Mouse (Mus musculus) left cerebral cortex, postnatal 36 days (tissue): ENCODE results near the gene Inpp4b. TPM values are rescaled to one million over a fixed set of nuclear protein-coding genes. Genes with fewer than 3 reads are reported as not detected.

Experiments used
- DNase-seq, 2 experiments: peaks; one replicate each; pipeline ENCODE4 v3.0.0; 2021 to 2022; ENCODE audit warnings: low spot score in 2 of 2, mixed read lengths in 1 of 2
- intact Hi-C: fragments of 180-260 bp; cut with DNase I; formaldehyde crosslinking; loops from one replicate; pipeline ENCODE4 v1.15.1; 2025
- total RNA-seq, 2 experiments: library from RNA; stranded (reverse); gene quantifications; 2 replicates each; pipeline ENCODE4 v1.2.3; 2021

Inpp4b gene
- total RNA-seq, 2 experiments from 2014 or later, result 9.9 to 13.1 TPM

GRCm38 (mm10) chr8:81768731-81769445 is 426.5 kb downstream of the Inpp4b start:
- no peak for DNase-seq
- intact Hi-C loops, result no loop called here

- DNase-seq, result no peak
- intact Hi-C loops, result no loop called here
Observed at GRCm38 (mm10) chr8:81770603-81771276, 428.4 kb downstream of the Inpp4b start.

DNA sequence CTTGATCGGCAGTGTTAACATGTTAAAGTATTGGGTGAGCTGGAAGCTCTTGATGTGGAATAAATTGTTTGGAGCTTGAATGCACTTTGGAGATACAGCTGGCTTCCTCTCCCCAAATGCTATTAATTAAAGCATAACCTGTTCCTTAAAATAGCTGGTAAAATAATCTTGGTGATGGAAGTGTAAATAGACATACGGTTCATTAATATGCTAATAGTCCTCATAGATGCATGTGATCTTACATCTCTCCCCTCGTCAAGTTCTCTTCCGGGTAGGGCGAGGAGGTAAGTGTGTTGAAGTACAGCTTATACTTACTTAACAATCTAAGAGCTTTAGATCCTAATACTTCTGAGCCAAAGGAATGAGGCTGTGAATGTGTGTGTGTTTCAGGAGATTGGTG is 430.5 kb downstream of the Inpp4b start:
- intact Hi-C loops, result no loop called here
- no peak for DNase-seq

DNA sequence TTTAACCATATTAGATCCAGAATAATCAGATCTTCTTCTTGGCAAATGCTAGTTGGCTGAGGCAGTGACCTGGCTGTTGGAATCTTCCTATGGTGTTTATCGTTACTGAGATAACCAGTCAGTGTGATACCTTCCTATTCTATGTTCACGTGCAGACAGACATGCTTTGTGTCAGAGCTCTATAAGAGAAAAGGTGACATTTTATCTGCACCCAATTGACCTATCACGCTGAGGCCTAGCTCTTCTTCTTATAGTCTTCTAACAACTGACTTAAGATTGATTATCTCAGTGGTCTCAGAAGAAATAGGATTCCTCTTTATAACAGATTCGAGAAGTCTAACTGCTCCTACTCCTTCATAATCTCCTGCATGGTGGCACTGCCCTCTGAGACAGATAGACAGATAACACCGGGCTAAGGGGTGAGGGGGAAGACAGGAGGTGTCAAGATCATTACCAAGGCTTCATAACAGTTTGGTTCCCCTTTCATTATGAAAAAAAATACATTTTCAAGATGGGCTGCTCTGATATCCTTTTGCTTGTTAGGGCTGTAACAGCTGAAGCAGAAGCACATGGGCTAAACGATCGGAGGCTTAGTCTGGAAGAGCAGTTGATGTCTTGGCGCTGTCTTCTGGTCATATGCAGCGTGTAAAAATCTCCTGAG is 431.1 kb downstream of the Inpp4b start:
- intact Hi-C loops, result no loop called here

GRCm38 (mm10) chr8:81774010-81774409 is 431.7 kb downstream of the Inpp4b start:
- intact Hi-C loops, result no loop called here
- no peak for DNase-seq

More for the DNA sequence above, 431.1 kb downstream of the Inpp4b start:
- DNase-seq, result no peak

- intact Hi-C loops, result no loop called here
Observed at GRCm38 (mm10) chr8:81774454-81774853, 432.1 kb downstream of the Inpp4b start.

GRCm38 (mm10) chr8:81776516-81777237 is 434.3 kb downstream of the Inpp4b start:
- intact Hi-C loops, result no loop called here
- DNase-seq, result no peak

More at GRCm38 (mm10) chr8:81774454-81774853, 432.1 kb downstream of the Inpp4b start:
- no peak for DNase-seq

DNA sequence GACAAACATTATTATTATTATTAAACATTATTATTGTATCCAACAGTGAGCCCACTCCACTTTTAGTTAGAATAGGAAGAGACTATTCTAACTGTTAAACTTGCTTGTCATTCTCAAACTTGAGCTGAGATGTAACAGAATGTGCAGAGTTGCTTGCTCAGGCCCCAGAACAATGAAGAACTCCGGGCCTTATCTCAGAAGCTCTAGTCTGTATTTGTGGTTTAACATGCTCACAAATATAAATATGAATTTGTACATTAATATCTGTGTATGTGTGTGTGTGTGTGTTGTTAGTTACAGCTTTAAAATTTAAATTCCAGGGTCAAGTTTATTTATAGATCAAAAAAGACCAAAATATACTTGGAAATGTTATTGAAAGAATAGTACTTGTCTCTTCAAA is 435.3 kb downstream of the Inpp4b start:
- DNase-seq, result no peak
- intact Hi-C loops, result no loop called here

GRCm38 (mm10) chr8:81779440-81779839 is 437.1 kb downstream of the Inpp4b start:
- DNase-seq, result no peak
- intact Hi-C loops, result no loop called here

- intact Hi-C loops, result no loop called here
- no peak for DNase-seq
Observed at GRCm38 (mm10) chr8:81780166-81780565, 437.8 kb downstream of the Inpp4b start.

- DNase-seq, result no peak
- intact Hi-C loops, result no loop called here
Observed at GRCm38 (mm10) chr8:81780921-81781675, 438.7 kb downstream of the Inpp4b start.

GRCm38 (mm10) chr8:81782781-81783180 is 440.4 kb downstream of the Inpp4b start:
- intact Hi-C loops, result no loop called here
- DNase-seq, result no peak

- intact Hi-C loops, result no loop called here
- no peak for DNase-seq
Observed at GRCm38 (mm10) chr8:81784775-81785174, 442.4 kb downstream of the Inpp4b start.

DNA sequence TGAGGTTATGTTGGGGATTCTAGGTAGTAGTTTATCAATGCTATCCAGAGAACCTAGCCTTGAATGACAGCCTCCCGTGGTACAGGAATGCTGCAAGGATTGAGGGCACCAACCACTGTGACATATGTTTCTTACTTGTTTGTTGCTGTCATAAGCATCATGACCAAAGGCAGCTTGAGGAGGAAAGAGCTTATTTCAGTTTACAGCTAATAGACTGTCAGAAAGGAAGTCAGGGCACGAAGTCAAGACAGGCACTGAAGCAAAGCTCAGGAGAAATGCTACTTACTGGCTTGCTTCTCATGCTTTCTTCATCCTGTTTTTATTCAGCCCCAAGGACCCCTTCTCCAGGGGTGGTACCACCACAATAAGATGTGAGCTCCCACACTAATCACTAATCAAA is 446.1 kb downstream of the Inpp4b start:
- intact Hi-C loops, result no loop called here
- DNase-seq, result no peak

DNA sequence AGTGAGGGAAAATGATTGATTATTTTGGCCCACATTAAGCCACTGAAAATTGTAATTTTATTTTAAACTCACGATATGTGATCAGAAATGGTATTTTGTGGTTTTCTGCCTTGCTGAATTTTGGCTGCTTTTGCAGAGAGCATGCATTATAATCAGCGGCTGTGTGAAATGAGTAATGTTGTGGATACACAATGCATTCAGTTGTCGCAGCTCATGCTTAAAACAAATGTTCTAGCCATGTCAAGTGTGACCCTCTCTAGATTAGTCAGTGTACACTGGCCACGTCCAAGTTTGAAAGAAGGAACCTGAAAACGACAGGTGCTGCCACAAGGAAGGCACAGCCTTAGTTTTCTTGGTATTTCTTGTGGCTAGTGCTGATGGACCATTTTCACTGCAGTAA is 450.3 kb downstream of the Inpp4b start:
- intact Hi-C loops, result no loop called here
- DNase-seq, result no peak

DNA sequence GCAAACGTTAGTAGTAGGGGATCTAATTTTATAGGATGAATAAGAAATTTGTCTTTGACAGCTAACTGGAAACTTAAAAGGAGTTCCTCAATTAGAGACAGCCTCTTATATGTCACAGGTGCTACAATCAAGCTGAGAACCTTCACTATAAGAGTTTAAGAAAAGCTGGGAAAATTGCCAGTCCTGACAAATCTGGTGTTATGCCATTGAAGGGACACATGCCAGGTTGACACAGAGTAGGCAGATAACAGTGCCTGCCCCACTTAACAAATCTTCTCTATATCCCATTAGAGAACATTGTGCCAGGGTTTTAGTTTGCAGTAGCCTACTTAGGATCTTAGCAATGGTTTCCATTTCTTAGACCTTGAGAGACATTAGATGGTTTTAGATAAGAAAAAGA is 456.1 kb downstream of the Inpp4b start:
- intact Hi-C loops, result no loop called here
- no peak for DNase-seq

DNA sequence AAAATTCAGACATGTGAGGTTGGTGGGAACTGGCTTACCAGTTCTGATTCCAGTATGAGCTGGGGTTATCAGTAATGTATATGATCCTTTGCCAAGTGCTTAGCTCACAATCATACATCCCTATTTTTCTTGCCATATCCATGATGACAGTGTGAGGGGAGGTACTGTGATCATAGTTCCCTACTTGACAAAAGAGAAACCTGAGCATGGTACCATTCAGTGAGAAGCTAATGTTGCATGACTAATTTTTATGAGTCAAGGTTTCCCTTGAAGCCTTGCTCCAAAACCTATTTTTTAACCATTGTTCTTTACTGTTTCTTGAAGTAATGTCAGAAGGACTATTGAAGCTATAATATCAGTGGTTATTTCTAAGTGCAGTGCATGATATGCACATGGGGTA is 458.4 kb downstream of the Inpp4b start:
- intact Hi-C loops, result no loop called here

DNA sequence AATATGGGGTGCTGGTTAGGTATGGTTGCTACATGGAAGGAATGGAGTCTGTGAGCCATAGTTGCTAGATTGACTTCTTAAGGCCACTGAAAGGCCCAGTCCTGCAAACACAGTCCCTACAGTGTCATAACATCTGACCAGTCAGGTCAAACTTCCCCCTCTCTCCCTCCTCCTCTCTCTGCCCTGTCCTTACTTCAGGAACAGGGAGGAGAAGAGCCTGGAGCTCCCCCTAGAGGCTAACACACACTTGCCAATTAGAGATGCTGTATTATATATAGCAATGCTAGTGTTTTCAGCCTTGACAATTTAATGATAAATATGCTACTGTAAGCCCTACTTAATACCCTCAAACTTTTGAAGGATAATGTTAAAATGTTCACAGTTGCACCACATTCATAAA is 464.4 kb downstream of the Inpp4b start:
- peak; percentile 19 to 37 for DNase-seq
- intact Hi-C loops, result loop anchor here (2.0 to 5.0 kb wide), 2 partner anchors 329 to 458 kb away; no protein-coding TSS in a partner anchor

More for the DNA sequence above, 458.4 kb downstream of the Inpp4b start:
- no peak for DNase-seq

DNA sequence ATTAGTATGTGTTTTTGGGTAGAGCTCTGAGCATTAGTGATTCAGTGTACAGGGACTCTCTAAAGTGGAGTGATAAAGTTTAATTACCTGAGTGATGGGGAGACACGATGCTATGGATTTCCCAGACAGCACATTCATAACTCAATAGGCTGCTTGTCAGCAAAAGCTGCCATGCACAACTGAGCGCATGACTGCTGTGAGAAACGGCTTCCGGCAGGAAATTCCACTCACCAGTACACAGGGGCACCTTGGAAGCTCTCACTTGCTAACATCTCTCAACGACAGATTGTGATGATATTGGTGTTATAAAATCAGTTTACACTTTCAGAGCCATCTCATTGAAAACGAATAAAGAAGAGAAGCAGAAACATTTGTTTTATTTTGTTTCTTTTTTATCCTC is 465.2 kb downstream of the Inpp4b start:
- no peak for DNase-seq
- intact Hi-C loops, result loop anchor here (2.0 to 5.0 kb wide), 2 partner anchors 330 to 459 kb away; no protein-coding TSS in a partner anchor
